Mouse (Mus musculus): ENCODE data around the gene Knl1. TPM values are rescaled to one million over a fixed set of nuclear protein-coding genes. Genes with fewer than 3 reads are reported as not detected.
A peak's percentile ranks its signal among the peaks of the same experiment; 100 is the strongest.

Knl1 gene
- polyA plus RNA-seq, 1 experiment from 2014 or later: 15.5 TPM

GRCm38 (mm10) chr2:119108554-119108953, 61.6 kb downstream of the Knl1 start:
- 50% methylated on average over 4 of the region's 4 CpGs for WGBS
- no peak for ATAC-seq (ENCODE audit: low FRiP score, low TSS enrichment)
- DNase-seq (ENCODE audit: low spot score): peak; percentile 60

DNA sequence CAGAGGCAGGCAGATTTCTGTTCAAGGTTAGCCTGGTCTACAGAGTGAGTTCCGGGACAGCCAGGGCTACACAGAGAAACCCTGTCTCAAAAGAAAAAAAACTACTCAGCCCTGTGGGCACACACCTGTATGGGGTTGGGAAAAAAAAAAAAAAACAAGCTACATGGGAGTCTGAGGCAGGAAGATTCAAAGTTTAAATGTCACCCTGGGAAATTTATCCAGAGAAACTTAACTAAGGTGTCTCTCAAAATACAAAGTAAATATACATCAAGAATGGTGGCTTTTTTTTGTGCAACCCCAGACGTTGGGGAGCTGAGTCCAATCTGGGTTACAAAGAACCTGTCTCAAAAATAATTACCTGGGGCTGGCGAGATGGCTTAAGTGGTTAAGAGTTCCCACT, 64.1 kb downstream of the Knl1 start:
- WGBS: 87% methylated on average over 3 of the region's 3 CpGs
- ATAC-seq (ENCODE audit: low FRiP score, low TSS enrichment) (no peak), DNase-seq (ENCODE audit: low spot score) (no peak)
- Histone ChIP-seq H3K4me3 (ENCODE audit: low read depth, low read length) (no peak overlapping the region), H3K9me3 (ENCODE audit: control insufficient read depth, low read length) (no peaks in the 10 kb centered on the region), H3K36me3 (ENCODE audit: control insufficient read depth, insufficient read depth, low read length) (no peaks in the 10 kb centered on the region), H3K4me1 (replicated peaks; ENCODE audit: control insufficient read depth, insufficient read depth) (no peaks in the 10 kb centered on the region), H3K27me3 (ENCODE audit: control insufficient read depth, insufficient read depth, low read length) (no peaks in the 10 kb centered on the region), H3K9ac (ENCODE audit: low read length) (no peak overlapping the region), H3K27ac (replicated peaks) (no peak overlapping the region), H3K4me2 (replicated peaks; ENCODE audit: low read depth) (no peak overlapping the region)
- no peak for TF ChIP-seq EP300 (optimal IDR thresholded peaks at IDR 0.05)
- no peak for TF ChIP-seq CTCF (IDR thresholded peaks at IDR 0.05; ENCODE audit: low read depth)

More at GRCm38 (mm10) chr2:119108554-119108953, 61.6 kb downstream of the Knl1 start:
- Histone ChIP-seq H3K4me1 (replicated peaks; ENCODE audit: control insufficient read depth, insufficient read depth) (no peaks in the 10 kb centered on the region), H3K9ac (ENCODE audit: low read length) (no peak overlapping the region), H3K9me3 (ENCODE audit: control insufficient read depth, low read length) (no peaks in the 10 kb centered on the region), H3K36me3 (ENCODE audit: control insufficient read depth, insufficient read depth, low read length) (no peaks in the 10 kb centered on the region), H3K4me2 (replicated peaks; ENCODE audit: low read depth) (no peak overlapping the region), H3K27me3 (ENCODE audit: control insufficient read depth, insufficient read depth, low read length) (no peaks in the 10 kb centered on the region), H3K27ac (replicated peaks) (no peak overlapping the region), H3K4me3 (ENCODE audit: low read depth, low read length) (no peak overlapping the region)
- no peak for TF ChIP-seq EP300 (optimal IDR thresholded peaks at IDR 0.05)
- TF ChIP-seq CTCF (IDR thresholded peaks at IDR 0.05; ENCODE audit: low read depth): no peak

GRCm38 (mm10) chr2:119112438-119113112, 65.7 kb downstream of the Knl1 start, which contains the start of gene Rad51:
TSS of gene Rad51 (plus strand) at chr2:119112793.
- peak within 1 kb of the TSS; percentile 70 for H3K4me3 ChIP-seq (ENCODE audit: low read depth, low read length)
- under 1% methylated on average over 51 of the region's 51 CpGs for WGBS
- DNase-seq (ENCODE audit: low spot score) (peak; percentile 92), ATAC-seq (ENCODE audit: low FRiP score, low TSS enrichment) (peak; percentile 97)
- H3K4me1 ChIP-seq (replicated peaks; ENCODE audit: control insufficient read depth, insufficient read depth): no peaks in the 10 kb centered on the region
- no peaks in the 10 kb centered on the region for H3K36me3 ChIP-seq (ENCODE audit: control insufficient read depth, insufficient read depth, low read length)
- H3K4me2 ChIP-seq (replicated peaks; ENCODE audit: low read depth): peak within 1 kb of the TSS; percentile 95
- peak within 1 kb of the TSS; percentile 68 for H3K9ac ChIP-seq (ENCODE audit: low read length)
- H3K27ac ChIP-seq (replicated peaks): peak within 1 kb of the TSS; percentile 90
- H3K27me3 ChIP-seq (ENCODE audit: control insufficient read depth, insufficient read depth, low read length): no peaks in the 10 kb centered on the region
- H3K9me3 ChIP-seq (ENCODE audit: control insufficient read depth, low read length): no peaks in the 10 kb centered on the region
- TF ChIP-seq CTCF (IDR thresholded peaks at IDR 0.05; ENCODE audit: low read depth) (no peak), EP300 (optimal IDR thresholded peaks at IDR 0.05) (no peak)

- DNase-seq (ENCODE audit: low spot score) (no peak), ATAC-seq (ENCODE audit: low FRiP score, low TSS enrichment) (no peak)
- Histone ChIP-seq H3K27me3 (ENCODE audit: control insufficient read depth, insufficient read depth, low read length) (no peaks in the 10 kb centered on the region), H3K9ac (ENCODE audit: low read length) (peak overlapping the region; percentile 68), H3K9me3 (ENCODE audit: control insufficient read depth, low read length) (no peaks in the 10 kb centered on the region), H3K4me3 (ENCODE audit: low read depth, low read length) (peak overlapping the region; percentile 70), H3K4me2 (replicated peaks; ENCODE audit: low read depth) (peak overlapping the region; percentile 95), H3K27ac (replicated peaks) (peak overlapping the region; percentile 90), H3K4me1 (replicated peaks; ENCODE audit: control insufficient read depth, insufficient read depth) (no peaks in the 10 kb centered on the region), H3K36me3 (ENCODE audit: control insufficient read depth, insufficient read depth, low read length) (no peaks in the 10 kb centered on the region)
- 7% methylated on average over 20 of the region's 20 CpGs for WGBS
- TF ChIP-seq CTCF (IDR thresholded peaks at IDR 0.05; ENCODE audit: low read depth) (no peak), EP300 (optimal IDR thresholded peaks at IDR 0.05) (no peak)
These were observed 66.4 kb downstream of the Knl1 start for GRCm38 (mm10) chr2:119113121-119113925.

- DNase-seq (ENCODE audit: low spot score) (no peak), ATAC-seq (ENCODE audit: low FRiP score, low TSS enrichment) (no peak)
- Histone ChIP-seq H3K9me3 (ENCODE audit: control insufficient read depth, low read length) (no peaks in the 10 kb centered on the region), H3K27me3 (ENCODE audit: control insufficient read depth, insufficient read depth, low read length) (no peaks in the 10 kb centered on the region), H3K36me3 (ENCODE audit: control insufficient read depth, insufficient read depth, low read length) (peaks cover 12% of the 10 kb centered on the region), H3K4me1 (replicated peaks; ENCODE audit: control insufficient read depth, insufficient read depth) (no peaks in the 10 kb centered on the region), H3K4me2 (replicated peaks; ENCODE audit: low read depth) (no peak overlapping the region), H3K9ac (ENCODE audit: low read length) (no peak overlapping the region), H3K4me3 (ENCODE audit: low read depth, low read length) (no peak overlapping the region), H3K27ac (replicated peaks) (no peak overlapping the region)
- no peak for TF ChIP-seq EP300 (optimal IDR thresholded peaks at IDR 0.05)
- no peak for TF ChIP-seq CTCF (IDR thresholded peaks at IDR 0.05; ENCODE audit: low read depth)
- 75% methylated on average over 5 of the region's 5 CpGs for WGBS
These were observed 89.5 kb downstream of the Knl1 start for GRCm38 (mm10) chr2:119136346-119136898.

All from stomach, postnatal 0 days (tissue).